Mouse (Mus musculus) lung, embryonic 16.5 days (tissue): ENCODE measurements around the gene Ogdh. TPM values are rescaled to one million over a fixed set of nuclear protein-coding genes. Genes with fewer than 3 reads are reported as not detected.

Experiments
- ATAC-seq: fragments of 200-750 bp; cut with Nextera tagmentation; 2 replicates; pipeline ENCODE4 v1.8.0; 2017; ENCODE audit warnings: low read depth, mild to moderate bottlenecking, moderate library complexity
- H3K27ac ChIP-seq: fragments of 300-500 bp; sonication (generic); 2 replicates; pipeline ENCODE4 v1.5.1; 2014; ENCODE audit warnings: mild to moderate bottlenecking, control low read depth, low read length
- H3K27me3 ChIP-seq: fragments of 300-500 bp; sonication (generic); 2 replicates; pipeline ENCODE4 v1.6.1; 2014; ENCODE audit warnings: low read depth, low read length, mixed read lengths; ENCODE audit not compliant: control insufficient read depth, insufficient read depth
- H3K36me3 ChIP-seq: fragments of 300-500 bp; sonication (generic); 2 replicates; pipeline ENCODE4 v1.6.1; 2014; ENCODE audit warnings: low read length; ENCODE audit not compliant: control insufficient read depth, insufficient read depth
- H3K4me1 ChIP-seq: fragments of 300-500 bp; sonication (generic); replicated peaks from 2 replicates; pipeline ENCODE4 v1.6.1; 2014; ENCODE audit warnings: low read length, mixed read lengths; ENCODE audit not compliant: control insufficient read depth, insufficient read depth
- H3K4me2 ChIP-seq: fragments of 300-500 bp; sonication (generic); 2 replicates; pipeline ENCODE4 v1.6.1; 2014; ENCODE audit warnings: low read depth, low read length, control low read depth
- H3K4me3 ChIP-seq: fragments of 300-500 bp; sonication (generic); 2 replicates; pipeline ENCODE4 v1.5.1; 2014; ENCODE audit warnings: mild to moderate bottlenecking, low read length, control low read depth
- H3K9ac ChIP-seq: fragments of 300-500 bp; sonication (generic); 2 replicates; pipeline ENCODE4 v1.6.1; 2014; ENCODE audit warnings: low read length, control low read depth
- H3K9me3 ChIP-seq: fragments of 300-500 bp; sonication (generic); 2 replicates; pipeline ENCODE4 v1.6.1; 2016; ENCODE audit warnings: low read length; ENCODE audit not compliant: control insufficient read depth
- WGBS: fragments of 180-500 bp; shearing (Covaris S2); extraction: QIAGEN DNeasy Blood & Tissue Kit; methylation state at CpG from one replicate; pipeline ENCODE4 v1.1.7; 2014; 5-methylcytosine and 5-hydroxymethylcytosine counted together
- polyA plus RNA-seq: library from polyadenylated mRNA; unstranded; fragments of >200 nt; fragmentation: Nextera tagmentation; extraction: Ambion mirVana; gene quantifications from 2 replicates; pipeline ENCODE4 v1.2.1, GENCODE M21; 2015

Gene Ogdh
- polyA plus RNA-seq, 1 experiment from 2014 or later = 114 TPM

DNA sequence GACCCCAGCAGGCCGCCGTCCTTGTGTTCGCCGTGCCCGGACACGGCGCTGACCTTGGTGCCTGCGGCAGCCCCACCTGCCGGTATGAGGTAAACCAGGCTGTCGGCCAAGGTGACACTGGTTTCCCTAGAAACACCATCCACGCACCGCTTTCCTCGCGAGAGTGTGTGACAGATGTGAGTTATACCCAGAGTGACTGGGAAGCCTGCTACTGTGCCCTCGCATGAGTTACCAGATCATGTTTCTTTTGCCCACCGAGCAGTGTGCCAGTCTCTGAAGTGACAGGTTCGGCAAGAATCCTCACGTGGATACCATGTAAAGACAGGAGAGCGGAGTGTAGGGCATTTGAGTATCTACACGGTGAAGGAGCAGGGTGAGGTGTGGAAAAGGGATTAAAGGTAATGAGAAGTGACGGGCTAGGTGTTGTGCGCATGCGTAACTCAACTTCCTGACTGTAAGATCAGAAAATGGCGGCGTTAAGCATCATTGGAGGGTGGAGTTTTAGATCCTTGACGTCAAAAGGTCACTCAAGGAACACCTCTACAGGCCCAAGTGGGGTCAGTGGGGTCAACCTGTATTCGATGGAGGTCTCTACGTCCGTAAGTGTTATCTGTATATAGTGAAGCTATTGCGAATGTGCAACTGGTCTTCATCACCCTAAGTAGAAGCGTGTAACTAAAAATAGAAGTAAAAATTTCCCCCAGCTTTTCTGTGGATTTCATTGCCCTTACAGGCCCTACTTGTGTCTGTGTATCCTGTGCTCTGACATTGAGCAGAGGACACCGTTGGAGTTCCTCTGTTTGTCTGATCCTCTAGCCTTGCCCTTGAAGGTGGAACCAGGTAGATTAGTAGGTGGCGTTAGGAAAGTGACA lies 919 bp downstream of the Ogdh start:
- H3K27ac ChIP-seq = peak overlapping the region; percentile 54
- H3K27me3 ChIP-seq = no peaks in the 10 kb centered on the region
- peak overlapping the region; percentile 79 for H3K9ac ChIP-seq
- peak overlapping the region; percentile 83 for H3K4me2 ChIP-seq
- peak overlapping the region; percentile 74 for H3K4me3 ChIP-seq
- H3K9me3 ChIP-seq = no peaks in the 10 kb centered on the region
- WGBS = 11% methylated on average over 33 of the region's 33 CpGs
- no peak; the same call in 1 of the 2 replicates for ATAC-seq
- H3K4me1 ChIP-seq = peaks cover 3% of the 10 kb centered on the region; the same call in 1 of the 2 replicates
- peaks cover 4% of the 10 kb centered on the region for H3K36me3 ChIP-seq

GRCm38 (mm10) chr11:6292988-6293349 lies 1.5 kb downstream of the Ogdh start:
- no peak overlapping the region for H3K27ac ChIP-seq
- ATAC-seq = no peak
- 84% methylated on average over 4 of the region's 4 CpGs for WGBS

GRCm38 (mm10) chr11:6293601-6294000 lies 2.2 kb downstream of the Ogdh start:
- no peak overlapping the region for H3K4me3 ChIP-seq
- no peak overlapping the region for H3K9ac ChIP-seq
- 98% methylated on average over 2 of the region's 2 CpGs for WGBS

More at GRCm38 (mm10) chr11:6292988-6293349, 1.5 kb downstream of the Ogdh start:
- H3K9me3 ChIP-seq = no peaks in the 10 kb centered on the region
- H3K27me3 ChIP-seq = no peaks in the 10 kb centered on the region
- H3K9ac ChIP-seq = no peak overlapping the region
- peaks cover 3% of the 10 kb centered on the region; the same call in 1 of the 2 replicates for H3K4me1 ChIP-seq
- H3K36me3 ChIP-seq = peaks cover 8% of the 10 kb centered on the region
- peak overlapping the region; percentile 83 for H3K4me2 ChIP-seq
- H3K4me3 ChIP-seq = peak overlapping the region; percentile 74; the same call in 1 of the 2 replicates

GRCm38 (mm10) chr11:6294632-6295031 lies 3.2 kb downstream of the Ogdh start:
- H3K4me2 ChIP-seq = no peak overlapping the region
- H3K9me3 ChIP-seq = no peaks in the 10 kb centered on the region
- H3K4me3 ChIP-seq = no peak overlapping the region
- peaks cover 3% of the 10 kb centered on the region; the same call in 1 of the 2 replicates for H3K4me1 ChIP-seq
- H3K27ac ChIP-seq = no peak overlapping the region
- peaks cover 18% of the 10 kb centered on the region for H3K36me3 ChIP-seq
- WGBS = 87% methylated on average over 4 of the region's 4 CpGs
- no peak overlapping the region for H3K9ac ChIP-seq
- H3K27me3 ChIP-seq = no peaks in the 10 kb centered on the region
- ATAC-seq = no peak

More at GRCm38 (mm10) chr11:6293601-6294000, 2.2 kb downstream of the Ogdh start:
- peaks cover 14% of the 10 kb centered on the region for H3K36me3 ChIP-seq
- H3K27ac ChIP-seq = no peak overlapping the region
- no peak overlapping the region for H3K4me2 ChIP-seq
- H3K4me1 ChIP-seq = peaks cover 3% of the 10 kb centered on the region; the same call in 1 of the 2 replicates
- no peaks in the 10 kb centered on the region for H3K27me3 ChIP-seq
- no peak for ATAC-seq
- H3K9me3 ChIP-seq = no peaks in the 10 kb centered on the region

- Histone ChIP-seq H3K27me3 (no peaks in the 10 kb centered on the region), H3K4me3 (no peak overlapping the region), H3K4me1 (peaks cover 3% of the 10 kb centered on the region; the same call in 1 of the 2 replicates), H3K9me3 (no peaks in the 10 kb centered on the region), H3K4me2 (no peak overlapping the region), H3K9ac (no peak overlapping the region), H3K36me3 (peaks cover 18% of the 10 kb centered on the region), H3K27ac (no peak overlapping the region)
- no peak for ATAC-seq
Observed at GRCm38 (mm10) chr11:6296077-6296476, 4.6 kb downstream of the Ogdh start.

DNA sequence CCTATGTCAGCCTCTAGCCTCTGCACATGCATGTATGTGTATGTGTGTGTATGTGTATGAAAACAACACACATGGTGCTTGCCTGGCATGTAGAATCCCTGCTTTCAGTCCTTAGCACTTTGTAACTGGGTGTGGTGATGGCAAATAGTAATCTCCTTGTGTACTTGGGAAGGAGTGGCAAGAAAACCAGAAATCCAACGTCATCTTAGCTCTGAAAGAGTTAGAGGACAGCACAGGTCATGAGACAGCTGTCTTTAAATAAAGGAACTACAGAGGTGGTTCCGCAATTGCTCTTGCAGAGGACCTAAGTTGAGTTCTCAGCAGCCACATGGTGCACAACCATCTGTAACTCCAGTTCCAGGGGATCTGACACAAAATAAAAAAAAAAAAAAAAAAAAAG lies 8.0 kb downstream of the Ogdh start:
- Histone ChIP-seq H3K4me2 (no peak overlapping the region), H3K9ac (no peak overlapping the region), H3K36me3 (peaks cover 18% of the 10 kb centered on the region), H3K4me3 (no peak overlapping the region), H3K4me1 (no peaks in the 10 kb centered on the region), H3K27me3 (no peaks in the 10 kb centered on the region), H3K27ac (no peak overlapping the region), H3K9me3 (no peaks in the 10 kb centered on the region)
- no peak for ATAC-seq
- 77% methylated on average over 2 of the region's 2 CpGs for WGBS

DNA sequence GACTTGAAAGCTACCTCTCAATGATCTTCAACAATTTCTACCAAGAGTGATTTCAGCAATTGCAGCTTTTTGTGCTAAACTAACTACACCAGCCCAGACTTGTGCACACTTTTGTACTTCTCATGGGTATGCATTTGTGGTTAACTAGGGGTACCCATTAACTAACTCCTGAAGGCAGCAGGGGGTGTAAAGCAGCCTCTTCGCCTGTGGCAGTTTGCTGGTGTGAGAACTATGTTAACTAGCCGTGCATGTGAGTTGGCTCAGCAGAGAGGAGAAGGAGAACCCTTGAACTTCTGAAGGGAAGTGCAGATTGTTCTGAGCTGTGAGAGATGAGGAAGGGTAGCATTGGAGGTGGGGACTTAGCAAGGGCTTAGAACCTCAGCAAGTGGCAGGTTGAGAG lies 11.4 kb downstream of the Ogdh start:
- Histone ChIP-seq H3K27me3 (no peaks in the 10 kb centered on the region), H3K4me3 (no peak overlapping the region), H3K4me2 (no peak overlapping the region), H3K9me3 (no peaks in the 10 kb centered on the region), H3K9ac (no peak overlapping the region), H3K36me3 (peaks cover 14% of the 10 kb centered on the region), H3K27ac (no peak overlapping the region), H3K4me1 (no peaks in the 10 kb centered on the region)
- WGBS = 86% methylated on average over 2 of the region's 2 CpGs
- no peak for ATAC-seq

DNA sequence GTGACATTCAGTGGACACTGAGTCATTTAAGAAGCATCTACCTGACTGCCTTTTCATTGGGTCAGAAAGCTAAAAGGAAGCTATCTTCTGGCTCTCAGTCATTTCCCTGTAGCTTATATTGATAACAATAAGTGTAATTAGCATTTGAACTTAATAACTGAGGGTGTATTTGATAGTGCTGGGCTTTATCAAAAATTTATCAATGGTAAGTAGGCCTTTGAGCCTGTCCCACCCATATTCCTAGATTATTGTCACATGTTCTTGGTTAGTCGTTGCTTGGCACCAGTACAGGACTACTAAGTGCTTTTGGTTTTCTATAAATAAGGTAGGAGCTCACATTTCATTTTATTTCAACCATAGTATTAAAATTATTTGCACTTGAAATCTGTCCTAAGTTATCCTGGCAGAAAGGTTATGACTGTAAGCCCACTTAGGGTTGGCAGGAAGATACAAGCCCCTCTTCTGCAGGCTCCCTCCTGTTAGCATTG lies 14.6 kb downstream of the Ogdh start:
- no peaks in the 10 kb centered on the region for H3K4me1 ChIP-seq
- no peak overlapping the region for H3K4me3 ChIP-seq
- H3K36me3 ChIP-seq = peaks cover 8% of the 10 kb centered on the region; the same call in 1 of the 2 replicates
- no peak for ATAC-seq
- no peaks in the 10 kb centered on the region for H3K27me3 ChIP-seq
- H3K27ac ChIP-seq = no peak overlapping the region
- no peaks in the 10 kb centered on the region for H3K9me3 ChIP-seq
- no peak overlapping the region for H3K9ac ChIP-seq
- H3K4me2 ChIP-seq = no peak overlapping the region
- 76% methylated on average over 1 of the region's 1 CpGs for WGBS

- Histone ChIP-seq H3K4me3 (no peak overlapping the region), H3K4me1 (no peaks in the 10 kb centered on the region), H3K27me3 (no peaks in the 10 kb centered on the region), H3K9ac (no peak overlapping the region), H3K4me2 (no peak overlapping the region), H3K36me3 (peaks cover 10% of the 10 kb centered on the region; the same call in 1 of the 2 replicates), H3K9me3 (no peaks in the 10 kb centered on the region), H3K27ac (no peak overlapping the region)
- WGBS = 86% methylated on average over 4 of the region's 4 CpGs
- no peak for ATAC-seq
Observed at GRCm38 (mm10) chr11:6308181-6308580, 16.7 kb downstream of the Ogdh start.
